Mouse (Mus musculus) kidney, embryonic 14.5 days (tissue): ENCODE results near the gene Lmf1. TPM values are rescaled to one million over a fixed set of nuclear protein-coding genes. Genes with fewer than 3 reads are reported as not detected.
A peak's percentile ranks its signal among the peaks of the same experiment; 100 is the strongest.

Experiments
- ATAC-seq: fragments of 200-750 bp; cut with Nextera tagmentation; 2 replicates; pipeline ENCODE4 v1.8.0; 2017; ENCODE audit warnings: moderate number of reproducible peaks, mild to moderate bottlenecking, moderate TSS enrichment, moderate library complexity; ENCODE audit not compliant: low FRiP score, low TSS enrichment
- H3K27ac ChIP-seq: fragments of 300-500 bp; sonication (generic); 2 replicates; pipeline ENCODE4 v1.5.1; 2014; ENCODE audit warnings: low read depth, mild to moderate bottlenecking, low read length, moderate library complexity, mixed read lengths
- H3K27me3 ChIP-seq: fragments of 300-500 bp; sonication (generic); 2 replicates; pipeline ENCODE4 v1.6.1; 2014; ENCODE audit warnings: mild to moderate bottlenecking, low read length; ENCODE audit not compliant: control insufficient read depth, insufficient read depth
- H3K36me3 ChIP-seq: fragments of 300-500 bp; sonication (generic); 2 replicates; pipeline ENCODE4 v1.6.1; 2014; ENCODE audit warnings: low read length, mixed read lengths; ENCODE audit not compliant: control insufficient read depth, insufficient read depth
- H3K4me1 ChIP-seq: fragments of 300-500 bp; sonication (generic); 2 replicates; pipeline ENCODE4 v1.6.1; 2014; ENCODE audit warnings: low read length, mixed read lengths; ENCODE audit not compliant: control insufficient read depth, insufficient read depth
- H3K4me2 ChIP-seq: fragments of 300-500 bp; sonication (generic); replicated peaks from 2 replicates; pipeline ENCODE4 v1.6.1; 2014; ENCODE audit warnings: low read depth, mild to moderate bottlenecking, low read length
- H3K4me3 ChIP-seq: fragments of 300-500 bp; sonication (generic); 2 replicates; pipeline ENCODE4 v1.5.1; 2014; ENCODE audit warnings: mild to moderate bottlenecking, low read length
- H3K9ac ChIP-seq: fragments of 300-500 bp; sonication (generic); 2 replicates; pipeline ENCODE4 v1.6.1; 2014; ENCODE audit warnings: low read depth, mild to moderate bottlenecking, low read length, moderate library complexity
- H3K9me3 ChIP-seq: fragments of 300-500 bp; sonication (generic); 2 replicates; pipeline ENCODE4 v1.6.1; 2016; ENCODE audit warnings: low read length; ENCODE audit not compliant: control insufficient read depth
- WGBS: fragments of 180-500 bp; shearing (Covaris S2); extraction: QIAGEN DNeasy Blood & Tissue Kit; methylation state at CpG from one replicate; pipeline ENCODE4 v1.1.7; 2014; 5-methylcytosine and 5-hydroxymethylcytosine counted together
- polyA plus RNA-seq: library from polyadenylated mRNA; unstranded; fragments of >200 nt; fragmentation: Nextera tagmentation; extraction: Ambion mirVana; gene quantifications from 2 replicates; pipeline ENCODE4 v1.2.1, GENCODE M21; 2014

Lmf1 gene
- polyA plus RNA-seq, 1 experiment from 2014 or later, result 29.8 TPM

- WGBS, result 93% methylated on average over 6 of the region's 6 CpGs
- Histone ChIP-seq H3K9me3 (no peaks in the 10 kb centered on the region), H3K27ac (no peak overlapping the region), H3K4me1 (peaks cover 9% of the 10 kb centered on the region), H3K9ac (no peak overlapping the region), H3K27me3 (no peaks in the 10 kb centered on the region), H3K4me3 (no peak overlapping the region), H3K4me2 (no peak overlapping the region), H3K36me3 (peaks cover 35% of the 10 kb centered on the region)
- ATAC-seq, result no peak
These were observed 11.2 kb downstream of the Lmf1 start for GRCm38 (mm10) chr17:25590068-25590467.

- H3K9me3 ChIP-seq, result no peaks in the 10 kb centered on the region
- 87% methylated on average over 4 of the region's 4 CpGs for WGBS
- peaks cover 9% of the 10 kb centered on the region for H3K4me1 ChIP-seq
- H3K27me3 ChIP-seq, result no peaks in the 10 kb centered on the region
- H3K9ac ChIP-seq, result no peak overlapping the region
- H3K4me3 ChIP-seq, result no peak overlapping the region
- H3K36me3 ChIP-seq, result peaks cover 28% of the 10 kb centered on the region
- ATAC-seq, result no peak
- no peak overlapping the region for H3K4me2 ChIP-seq
- no peak overlapping the region for H3K27ac ChIP-seq
These were observed 12.1 kb downstream of the Lmf1 start for GRCm38 (mm10) chr17:25590985-25591384.

GRCm38 (mm10) chr17:25592336-25592735 lies 13.5 kb downstream of the Lmf1 start:
- Histone ChIP-seq H3K27ac (no peak overlapping the region), H3K4me1 (peaks cover 9% of the 10 kb centered on the region), H3K4me3 (no peak overlapping the region), H3K4me2 (no peak overlapping the region), H3K36me3 (peaks cover 23% of the 10 kb centered on the region), H3K9me3 (no peaks in the 10 kb centered on the region), H3K27me3 (no peaks in the 10 kb centered on the region), H3K9ac (no peak overlapping the region)
- WGBS, result 79% methylated on average over 6 of the region's 6 CpGs
- ATAC-seq, result no peak

- no peak overlapping the region for H3K9ac ChIP-seq
- 21% methylated on average over 22 of the region's 22 CpGs for WGBS
- H3K36me3 ChIP-seq, result peaks cover 13% of the 10 kb centered on the region
- peaks cover 9% of the 10 kb centered on the region for H3K4me1 ChIP-seq
- H3K27me3 ChIP-seq, result no peaks in the 10 kb centered on the region
- H3K9me3 ChIP-seq, result no peaks in the 10 kb centered on the region
- no peak overlapping the region for H3K4me2 ChIP-seq
- no peak overlapping the region for H3K4me3 ChIP-seq
- ATAC-seq, result peak; percentile 60
- H3K27ac ChIP-seq, result no peak overlapping the region
These were observed 14.8 kb downstream of the Lmf1 start for GRCm38 (mm10) chr17:25593411-25594261.

- WGBS, result 80% methylated on average over 5 of the region's 5 CpGs
- no peak for ATAC-seq
- no peaks in the 10 kb centered on the region for H3K9me3 ChIP-seq
- no peak overlapping the region for H3K9ac ChIP-seq
- peaks cover 9% of the 10 kb centered on the region for H3K4me1 ChIP-seq
- H3K36me3 ChIP-seq, result peaks cover 3% of the 10 kb centered on the region; the same call in 1 of the 2 replicates
- H3K27me3 ChIP-seq, result no peaks in the 10 kb centered on the region
- no peak overlapping the region for H3K4me2 ChIP-seq
- H3K4me3 ChIP-seq, result no peak overlapping the region
- no peak overlapping the region for H3K27ac ChIP-seq
These were observed 16.6 kb downstream of the Lmf1 start for GRCm38 (mm10) chr17:25595495-25595894.

GRCm38 (mm10) chr17:25597537-25597936 lies 18.7 kb downstream of the Lmf1 start:
- WGBS, result 50% methylated on average over 3 of the region's 3 CpGs
- no peak for ATAC-seq
- Histone ChIP-seq H3K27me3 (no peaks in the 10 kb centered on the region), H3K27ac (no peak overlapping the region), H3K4me3 (no peak overlapping the region), H3K4me2 (no peak overlapping the region), H3K4me1 (peaks cover 9% of the 10 kb centered on the region), H3K36me3 (peaks cover 3% of the 10 kb centered on the region; the same call in 1 of the 2 replicates), H3K9me3 (no peaks in the 10 kb centered on the region), H3K9ac (no peak overlapping the region)

GRCm38 (mm10) chr17:25602366-25602765 lies 23.5 kb downstream of the Lmf1 start:
- no peaks in the 10 kb centered on the region for H3K27me3 ChIP-seq
- H3K27ac ChIP-seq, result no peak overlapping the region
- H3K4me1 ChIP-seq, result no peaks in the 10 kb centered on the region
- 0 out of 2 replicates have a peak, but pooled peaks have one; percentile 32 for ATAC-seq
- WGBS, result 65% methylated on average over 8 of the region's 8 CpGs
- no peak overlapping the region for H3K9ac ChIP-seq
- H3K4me2 ChIP-seq, result no peak overlapping the region
- H3K36me3 ChIP-seq, result no peaks in the 10 kb centered on the region
- no peak overlapping the region for H3K4me3 ChIP-seq
- H3K9me3 ChIP-seq, result no peaks in the 10 kb centered on the region

GRCm38 (mm10) chr17:25604234-25604633 lies 25.3 kb downstream of the Lmf1 start:
- no peak overlapping the region for H3K4me3 ChIP-seq
- ATAC-seq, result no peak
- no peak overlapping the region for H3K4me2 ChIP-seq
- WGBS, result 25% methylated on average over 5 of the region's 5 CpGs
- peaks cover 8% of the 10 kb centered on the region for H3K4me1 ChIP-seq
- no peaks in the 10 kb centered on the region for H3K27me3 ChIP-seq
- no peaks in the 10 kb centered on the region for H3K9me3 ChIP-seq
- H3K36me3 ChIP-seq, result no peaks in the 10 kb centered on the region
- no peak overlapping the region for H3K27ac ChIP-seq
- no peak overlapping the region for H3K9ac ChIP-seq

GRCm38 (mm10) chr17:25608137-25608785 lies 29.4 kb downstream of the Lmf1 start:
- 86% methylated on average over 11 of the region's 11 CpGs for WGBS
- no peaks in the 10 kb centered on the region for H3K27me3 ChIP-seq
- H3K9me3 ChIP-seq, result no peaks in the 10 kb centered on the region
- H3K4me1 ChIP-seq, result peaks cover 15% of the 10 kb centered on the region
- no peak overlapping the region for H3K9ac ChIP-seq
- H3K36me3 ChIP-seq, result no peaks in the 10 kb centered on the region
- no peak overlapping the region for H3K27ac ChIP-seq
- H3K4me3 ChIP-seq, result no peak overlapping the region
- no peak overlapping the region for H3K4me2 ChIP-seq
- ATAC-seq, result no peak
